Mouse (Mus musculus): Measurements from ENCODE around the gene Misp. TPM values are rescaled to one million over a fixed set of nuclear protein-coding genes. Genes with fewer than 3 reads are reported as not detected.

Misp gene
- polyA plus RNA-seq, 1 experiment from 2014 or later, result 6.1 TPM

- DNase-seq, result peak; percentile 52
- Histone ChIP-seq H3K36me3 (ENCODE audit: insufficient read depth) (no peaks in the 10 kb centered on the region), H3K4me3 (ENCODE audit: low read depth, low read length) (peak overlapping the region; percentile 92), H3K4me2 (peak overlapping the region; percentile 95), H3K27me3 (ENCODE audit: insufficient read depth, low read length) (no peaks in the 10 kb centered on the region), H3K27ac (ENCODE audit: low read depth) (peak overlapping the region; percentile 80; the same call in 1 of the 2 replicates), H3K4me1 (ENCODE audit: insufficient read depth) (peaks cover 7% of the 10 kb centered on the region), H3K9me3 (ENCODE audit: low read depth, low read length) (no peaks in the 10 kb centered on the region), H3K9ac (peak overlapping the region; percentile 88)
- WGBS, result 9% methylated on average over 10 of the region's 10 CpGs
- peak; percentile 56; the same call in 1 of the 2 replicates for ATAC-seq (ENCODE audit: insufficient read depth)
- no peak for TF ChIP-seq CTCF (IDR thresholded peaks at IDR 0.05; ENCODE audit: low read depth)
Observed at GRCm38 (mm10) chr10:79794491-79794931, 26.3 kb upstream of the Misp start.

GRCm38 (mm10) chr10:79795905-79796304 is 24.9 kb upstream of the Misp start:
- WGBS, result 97% methylated on average over 3 of the region's 3 CpGs
- Histone ChIP-seq H3K36me3 (ENCODE audit: insufficient read depth) (no peaks in the 10 kb centered on the region), H3K4me2 (no peak overlapping the region), H3K27me3 (ENCODE audit: insufficient read depth, low read length) (no peaks in the 10 kb centered on the region), H3K27ac (ENCODE audit: low read depth) (no peak overlapping the region), H3K9ac (no peak overlapping the region), H3K4me3 (ENCODE audit: low read depth, low read length) (no peak overlapping the region), H3K4me1 (ENCODE audit: insufficient read depth) (peaks cover 7% of the 10 kb centered on the region), H3K9me3 (ENCODE audit: low read depth, low read length) (no peaks in the 10 kb centered on the region)
- ATAC-seq (ENCODE audit: insufficient read depth) (no peak), DNase-seq (no peak)
- no peak for TF ChIP-seq CTCF (IDR thresholded peaks at IDR 0.05; ENCODE audit: low read depth)

- no peak overlapping the region for H3K27ac ChIP-seq (ENCODE audit: low read depth)
- ATAC-seq (ENCODE audit: insufficient read depth) (no peak), DNase-seq (no peak)
- no peaks in the 10 kb centered on the region for H3K36me3 ChIP-seq (ENCODE audit: insufficient read depth)
- no peak overlapping the region for H3K4me3 ChIP-seq (ENCODE audit: low read depth, low read length)
- TF ChIP-seq CTCF (IDR thresholded peaks at IDR 0.05; ENCODE audit: low read depth), result no peak
- no peaks in the 10 kb centered on the region for H3K27me3 ChIP-seq (ENCODE audit: insufficient read depth, low read length)
- H3K9ac ChIP-seq, result no peak overlapping the region
- no peak overlapping the region for H3K4me2 ChIP-seq
- H3K4me1 ChIP-seq (ENCODE audit: insufficient read depth), result peaks cover 11% of the 10 kb centered on the region
- 43% methylated on average over 15 of the region's 15 CpGs for WGBS
- H3K9me3 ChIP-seq (ENCODE audit: low read depth, low read length), result no peaks in the 10 kb centered on the region
Observed at GRCm38 (mm10) chr10:79797326-79797725, 23.5 kb upstream of the Misp start.

GRCm38 (mm10) chr10:79798289-79798928 is 22.4 kb upstream of the Misp start:
- Histone ChIP-seq H3K27me3 (ENCODE audit: insufficient read depth, low read length) (no peaks in the 10 kb centered on the region), H3K4me2 (no peak overlapping the region), H3K4me1 (ENCODE audit: insufficient read depth) (peaks cover 20% of the 10 kb centered on the region), H3K9ac (no peak overlapping the region), H3K9me3 (ENCODE audit: low read depth, low read length) (no peaks in the 10 kb centered on the region), H3K4me3 (ENCODE audit: low read depth, low read length) (no peak overlapping the region), H3K36me3 (ENCODE audit: insufficient read depth) (no peaks in the 10 kb centered on the region), H3K27ac (ENCODE audit: low read depth) (no peak overlapping the region)
- WGBS, result 85% methylated on average over 12 of the region's 12 CpGs
- ATAC-seq (ENCODE audit: insufficient read depth), result no peak
- no peak for TF ChIP-seq CTCF (IDR thresholded peaks at IDR 0.05; ENCODE audit: low read depth)
- no peak for DNase-seq

- Histone ChIP-seq H3K9ac (no peak overlapping the region), H3K27ac (ENCODE audit: low read depth) (no peak overlapping the region)
- TF ChIP-seq CTCF (IDR thresholded peaks at IDR 0.05; ENCODE audit: low read depth), result no peak
Observed at GRCm38 (mm10) chr10:79800508-79800907, 20.3 kb upstream of the Misp start.

GRCm38 (mm10) chr10:79801837-79802236 is 19.0 kb upstream of the Misp start:
- no peak for ATAC-seq (ENCODE audit: insufficient read depth)
- no peaks in the 10 kb centered on the region for H3K27me3 ChIP-seq (ENCODE audit: insufficient read depth, low read length)
- H3K9ac ChIP-seq, result no peak overlapping the region
- DNase-seq, result no peak
- H3K36me3 ChIP-seq (ENCODE audit: insufficient read depth), result no peaks in the 10 kb centered on the region
- H3K9me3 ChIP-seq (ENCODE audit: low read depth, low read length), result no peaks in the 10 kb centered on the region
- no peak for TF ChIP-seq CTCF (IDR thresholded peaks at IDR 0.05; ENCODE audit: low read depth)
- peaks cover 13% of the 10 kb centered on the region for H3K4me1 ChIP-seq (ENCODE audit: insufficient read depth)
- H3K4me3 ChIP-seq (ENCODE audit: low read depth, low read length), result no peak overlapping the region
- 0 out of 2 replicates have a peak overlapping the region, but pooled peaks have one; percentile 4 for H3K4me2 ChIP-seq
- 40% methylated on average over 3 of the region's 3 CpGs for WGBS
- no peak overlapping the region for H3K27ac ChIP-seq (ENCODE audit: low read depth)

More at GRCm38 (mm10) chr10:79800508-79800907, 20.3 kb upstream of the Misp start:
- H3K9me3 ChIP-seq (ENCODE audit: low read depth, low read length), result no peaks in the 10 kb centered on the region
- H3K36me3 ChIP-seq (ENCODE audit: insufficient read depth), result no peaks in the 10 kb centered on the region
- H3K4me3 ChIP-seq (ENCODE audit: low read depth, low read length), result no peak overlapping the region
- H3K4me2 ChIP-seq, result no peak overlapping the region
- ATAC-seq (ENCODE audit: insufficient read depth) (no peak), DNase-seq (no peak)
- WGBS, result 73% methylated on average over 11 of the region's 11 CpGs
- no peaks in the 10 kb centered on the region for H3K27me3 ChIP-seq (ENCODE audit: insufficient read depth, low read length)
- H3K4me1 ChIP-seq (ENCODE audit: insufficient read depth), result peaks cover 13% of the 10 kb centered on the region

- Histone ChIP-seq H3K36me3 (ENCODE audit: insufficient read depth) (no peaks in the 10 kb centered on the region), H3K27ac (ENCODE audit: low read depth) (no peak overlapping the region), H3K27me3 (ENCODE audit: insufficient read depth, low read length) (no peaks in the 10 kb centered on the region), H3K9me3 (ENCODE audit: low read depth, low read length) (no peaks in the 10 kb centered on the region), H3K4me1 (ENCODE audit: insufficient read depth) (peaks cover 13% of the 10 kb centered on the region), H3K9ac (no peak overlapping the region), H3K4me3 (ENCODE audit: low read depth, low read length) (no peak overlapping the region), H3K4me2 (0 out of 2 replicates have a peak overlapping the region, but pooled peaks have one; percentile 12)
- 0 out of 2 replicates have a peak, but pooled peaks have one; percentile 11 for ATAC-seq (ENCODE audit: insufficient read depth)
- peak; percentile 27 for DNase-seq
- 45% methylated on average over 11 of the region's 11 CpGs for WGBS
- no peak for TF ChIP-seq CTCF (IDR thresholded peaks at IDR 0.05; ENCODE audit: low read depth)
Observed at GRCm38 (mm10) chr10:79802331-79802971, 18.3 kb upstream of the Misp start.

Measured in lung, embryonic 14.5 days (tissue).